Mouse (Mus musculus): ENCODE data around the gene Syt13. TPM values are rescaled to one million over a fixed set of nuclear protein-coding genes. Genes with fewer than 3 reads are reported as not detected.

The Syt13 gene
- total and polyA plus RNA-seq, 3 experiments: not detected

DNA sequence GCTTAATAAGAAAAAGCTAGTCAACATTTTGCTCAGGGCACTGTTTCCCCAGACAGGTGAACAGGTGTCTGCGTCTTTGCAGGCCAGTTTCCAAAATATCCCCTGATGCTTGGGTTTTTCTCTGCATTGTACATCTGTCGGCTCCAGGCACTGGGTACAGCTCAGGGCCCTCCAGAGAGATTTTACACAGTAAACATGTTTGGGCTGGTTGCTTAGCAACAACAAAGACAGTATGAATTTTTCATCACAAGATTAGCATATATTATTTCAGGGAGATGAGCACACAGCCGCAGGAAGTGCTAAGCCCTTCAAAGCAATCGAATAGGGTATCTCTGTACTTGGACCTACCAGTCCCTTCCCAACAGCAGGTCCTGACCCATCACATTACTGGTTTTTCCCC, 5.8 kb downstream of the Syt13 start:
- peaks cover 2 to 8% of the 10 kb centered on the region in 2 experiments for H3K27me3 ChIP-seq (ENCODE audit: control insufficient read depth in 1 of 2, insufficient read depth in 2 of 2, low read length in 2 of 2)
- no peak overlapping the region for H3K27ac ChIP-seq (ENCODE audit: control insufficient read depth, low read depth, low read length)
- no peak overlapping the region for H3K9ac ChIP-seq (ENCODE audit: control insufficient read depth, low read depth, low read length, poor library complexity, severe bottlenecking)
- no peaks in the 10 kb centered on the region for H3K36me3 ChIP-seq (ENCODE audit: control insufficient read depth in 1 of 2, insufficient read depth in 2 of 2, low read length in 2 of 2)
- H3K79me2 ChIP-seq (ENCODE audit: control insufficient read depth, insufficient read depth, low read length, poor library complexity): no peaks in the 10 kb centered on the region
- H3K4me3 ChIP-seq (ENCODE audit: control insufficient read depth in 1 of 2, insufficient read depth in 1 of 2, low read depth in 2 of 2, low read length in 2 of 2): no peak overlapping the region
- H3K9me3 ChIP-seq (replicated peaks; ENCODE audit: insufficient read depth, low read length): no peaks in the 10 kb centered on the region
- DNase-seq (ENCODE audit: low read depth, low spot score): no peak
- H3K4me1 ChIP-seq (ENCODE audit: control insufficient read depth in 1 of 2, insufficient read depth in 2 of 2, low read length in 2 of 2): no peaks in the 10 kb centered on the region
- TF ChIP-seq USF2 (IDR thresholded peaks at IDR 0.05; ENCODE audit: borderline replicate concordance in 1 of 2, insufficient read depth in 1 of 2, low read depth in 1 of 2, low read length in 2 of 2): no peak
- no peak for TF ChIP-seq RCOR1 (IDR thresholded peaks at IDR 0.05; ENCODE audit: low read depth, low read length)
- TF ChIP-seq MAFK (IDR thresholded peaks at IDR 0.05; ENCODE audit: borderline replicate concordance, low read depth, low read length): no peak
- no peak for TF ChIP-seq TAL1 (IDR thresholded peaks at IDR 0.05; ENCODE audit: low read length)
- TF ChIP-seq ETS1 (IDR thresholded peaks at IDR 0.05; ENCODE audit: low read depth, low read length): no peak
- no peak for TF ChIP-seq MXI1 (IDR thresholded peaks at IDR 0.05; ENCODE audit: low read depth, low read length)
- no peak for TF ChIP-seq NELFE (IDR thresholded peaks at IDR 0.05; ENCODE audit: low read depth, low read length)
- no peak for TF ChIP-seq GATA1 (IDR thresholded peaks at IDR 0.05; ENCODE audit: low read depth, low read length)

DNA sequence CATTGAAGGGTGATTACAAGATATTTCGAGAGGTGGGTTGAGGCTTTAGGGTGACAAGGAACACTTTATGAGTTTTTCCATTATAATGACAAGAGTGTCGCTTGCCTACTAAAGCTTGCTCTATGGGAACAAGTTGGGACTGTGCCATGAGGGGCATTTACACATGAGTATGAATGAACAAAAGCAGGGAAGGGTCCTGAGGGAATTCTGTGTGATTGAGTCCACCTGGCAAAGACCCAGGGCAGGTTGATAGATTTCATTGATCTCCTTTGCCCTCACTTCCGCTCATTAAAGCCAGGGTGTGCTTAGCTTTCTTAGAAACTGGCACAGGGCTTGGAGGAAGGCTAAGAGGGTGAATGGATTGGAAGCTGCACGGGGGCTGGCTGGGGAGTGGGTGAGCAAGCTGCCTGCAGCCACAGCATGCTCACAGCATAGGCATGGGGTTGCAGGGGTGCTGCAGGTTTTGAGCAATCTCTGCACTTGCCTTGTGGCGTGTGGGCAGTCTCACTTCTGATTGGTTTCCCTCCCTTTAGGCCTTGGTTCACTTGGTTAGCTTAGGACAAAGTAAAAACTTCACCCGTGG, 9.9 kb downstream of the Syt13 start:
- DNase-seq (ENCODE audit: low read depth, low spot score): no peak
- H3K27ac ChIP-seq (ENCODE audit: control insufficient read depth, low read depth, low read length): no peak overlapping the region
- TF ChIP-seq ZMIZ1 (IDR thresholded peaks at IDR 0.05; ENCODE audit: low read depth, low read length): no peak
- TF ChIP-seq JUND (IDR thresholded peaks at IDR 0.05; ENCODE audit: low read depth, low read length): no peak
- TF ChIP-seq BHLHE40 (IDR thresholded peaks at IDR 0.05; ENCODE audit: borderline replicate concordance, low read depth, low read length): no peak
- TF ChIP-seq KAT2A (conservative IDR thresholded peaks at IDR 0.05; ENCODE audit: low read depth, low read length): no peak
- no peak for TF ChIP-seq ZKSCAN1 (IDR thresholded peaks at IDR 0.05; ENCODE audit: low read depth, low read length)
- H3K79me2 ChIP-seq (ENCODE audit: control insufficient read depth, insufficient read depth, low read length, poor library complexity): no peaks in the 10 kb centered on the region
- H3K4me3 ChIP-seq (ENCODE audit: control insufficient read depth in 1 of 2, insufficient read depth in 1 of 2, low read depth in 2 of 2, low read length in 2 of 2): no peak overlapping the region
- H3K9ac ChIP-seq (ENCODE audit: control insufficient read depth, low read depth, low read length, poor library complexity, severe bottlenecking): no peak overlapping the region
- H3K9me3 ChIP-seq (replicated peaks; ENCODE audit: insufficient read depth, low read length): no peaks in the 10 kb centered on the region
- H3K36me3 ChIP-seq (ENCODE audit: control insufficient read depth in 1 of 2, insufficient read depth in 2 of 2, low read length in 2 of 2): no peaks in the 10 kb centered on the region
- H3K4me1 ChIP-seq (ENCODE audit: control insufficient read depth in 1 of 2, insufficient read depth in 2 of 2, low read length in 2 of 2): no peaks in the 10 kb centered on the region
- H3K27me3 ChIP-seq (ENCODE audit: control insufficient read depth in 1 of 2, insufficient read depth in 2 of 2, low read length in 2 of 2): peaks cover 0 to 9% of the 10 kb centered on the region in 2 experiments

GRCm38 (mm10) chr2:92929696-92930095, 14.8 kb downstream of the Syt13 start:
- no peaks in the 10 kb centered on the region for H3K9me3 ChIP-seq (replicated peaks; ENCODE audit: insufficient read depth, low read length)
- no peaks in the 10 kb centered on the region for H3K79me2 ChIP-seq (ENCODE audit: control insufficient read depth, insufficient read depth, low read length, poor library complexity)
- no peak for DNase-seq (ENCODE audit: low read depth, low spot score)
- H3K27ac ChIP-seq (ENCODE audit: control insufficient read depth, low read depth, low read length): no peak overlapping the region
- H3K4me3 ChIP-seq (ENCODE audit: control insufficient read depth in 1 of 2, insufficient read depth in 1 of 2, low read depth in 2 of 2, low read length in 2 of 2): no peak overlapping the region
- H3K9ac ChIP-seq (ENCODE audit: control insufficient read depth, low read depth, low read length, poor library complexity, severe bottlenecking): no peak overlapping the region
- H3K27me3 ChIP-seq (ENCODE audit: control insufficient read depth in 1 of 2, insufficient read depth in 2 of 2, low read length in 2 of 2): peaks cover 5 to 15% of the 10 kb centered on the region in 2 experiments; a peak in 3 of 4 replicates
- H3K4me1 ChIP-seq (ENCODE audit: control insufficient read depth in 1 of 2, insufficient read depth in 2 of 2, low read length in 2 of 2): no peaks in the 10 kb centered on the region
- no peak for TF ChIP-seq MYC (IDR thresholded peaks at IDR 0.05; ENCODE audit: low read depth, low read length)
- TF ChIP-seq TCF12 (IDR thresholded peaks at IDR 0.05; ENCODE audit: low read depth, low read length): no peak
- no peak for TF ChIP-seq GABPA (IDR thresholded peaks at IDR 0.05; ENCODE audit: low read depth, low read length)
- TF ChIP-seq MAX (IDR thresholded peaks at IDR 0.05; ENCODE audit: low read length): no peak
- no peak for TF ChIP-seq TBP (IDR thresholded peaks at IDR 0.05; ENCODE audit: low read depth, low read length)
- no peaks in the 10 kb centered on the region for H3K36me3 ChIP-seq (ENCODE audit: control insufficient read depth in 1 of 2, insufficient read depth in 2 of 2, low read length in 2 of 2)
